29 mouse cellular contexts compared by ENCODE assay signal in genomic region chr13:17954282-17954681, GRCm38 (mm10). TPM values are rescaled to one million over a fixed set of nuclear protein-coding genes. Genes with fewer than 3 reads are reported as not detected.
DNase-seq lines count a peak whose midpoint lies in the region; ATAC-seq and TF ChIP-seq lines count a peak whose summit lies in the region.
"Had no signal": no experiment of that assay in that cellular context is flagged by ENCODE, and none has a peak within 500 bp of the region (broad histone marks: within the 10 kb centered on the region; RNA-seq: fewer than 3 reads in every experiment).

No protein-coding gene starts in this region.

- H3K4me3 ChIP-seq in forebrain, embryonic 15.5 days, result no peak overlapping the region
- H3K4me3 ChIP-seq in forebrain, embryonic 10.5 days, result no peak overlapping the region
- H3K4me3 ChIP-seq in forebrain, postnatal 0 days (ENCODE audit: low read depth, low read length), result no peak overlapping the region
- H3K4me3 ChIP-seq: embryonic facial prominence, embryonic 10.5 days; embryonic facial prominence, embryonic 13.5 days; erythroblast, embryonic 14.5 days; heart, adult 2 months; heart, embryonic 10.5 days; heart, embryonic 13.5 days had no signal

- WGBS in forebrain, embryonic 15.5 days, result 17% methylated on average over 1 of the region's 1 CpGs
- 68% methylated on average over 1 of the region's 1 CpGs for WGBS in forebrain, embryonic 10.5 days
- 0% methylated on average over 1 of the region's 1 CpGs for WGBS in forebrain, postnatal 0 days

- TF ChIP-seq CTCF in brain, embryonic 14.5 days (IDR thresholded peaks at IDR 0.05; ENCODE audit: borderline replicate concordance, extremely low read depth, insufficient read depth, insufficient read length), result no peak
- no peak for TF ChIP-seq CTCF in forebrain, postnatal 0 days (IDR thresholded peaks at IDR 0.05; ENCODE audit: low read depth)

- H3K4me2 ChIP-seq in forebrain, embryonic 15.5 days (replicated peaks), result no peak overlapping the region
- no peak overlapping the region for H3K4me2 ChIP-seq in forebrain, postnatal 0 days (ENCODE audit: low read depth)
- H3K4me2 ChIP-seq: embryonic facial prominence, embryonic 13.5 days; heart, embryonic 13.5 days; hindbrain, embryonic 14.5 days had no signal

- DNase-seq in forebrain, embryonic 10.5 days (ENCODE audit: extremely low spot score, low spot score), result no peak
- peak; percentile 54 for DNase-seq in brain, embryonic 14.5 days (ENCODE audit: low read depth)
- peak; percentile 22 for DNase-seq in forebrain, postnatal 0 days
- no peak for DNase-seq in right cerebral cortex, postnatal 4 days
- DNase-seq in thymus, postnatal 14 days, result no peak
- DNase-seq: adrenal gland, adult 2 months; adrenal gland, postnatal 14 days; cerebellum, adult 11 months; cerebellum, adult 2 months; cerebellum, adult 9-11 months; cerebellum, postnatal 25 days; embryo, embryonic 11 days; gastrocnemius, postnatal 10 days; gastrocnemius, postnatal 36 days; heart, adult 2 months; heart, postnatal 14 days; heart, postnatal 4 days; kidney, adult 18-20 months had no signal

- TF ChIP-seq POLR2A in brain, embryonic 14.5 days (IDR thresholded peaks at IDR 0.05; ENCODE audit: borderline replicate concordance, extremely low read depth, insufficient read depth, insufficient read length, poor library complexity, severe bottlenecking), result no peak

- no peaks in the 10 kb centered on the region for H3K36me3 ChIP-seq in forebrain, embryonic 15.5 days
- H3K36me3 ChIP-seq in forebrain, embryonic 10.5 days (replicated peaks), result no peaks in the 10 kb centered on the region
- no peaks in the 10 kb centered on the region for H3K36me3 ChIP-seq in forebrain, postnatal 0 days (ENCODE audit: insufficient read depth)
- H3K36me3 ChIP-seq: embryonic facial prominence, embryonic 10.5 days; embryonic facial prominence, embryonic 13.5 days; heart, embryonic 10.5 days; heart, embryonic 13.5 days had no signal

- no peaks in the 10 kb centered on the region for H3K27me3 ChIP-seq in forebrain, embryonic 15.5 days
- H3K27me3 ChIP-seq in forebrain, embryonic 10.5 days (ENCODE audit: poor library complexity, severe bottlenecking), result no peaks in the 10 kb centered on the region
- no peaks in the 10 kb centered on the region for H3K27me3 ChIP-seq in forebrain, postnatal 0 days (ENCODE audit: insufficient read depth, low read length)
- H3K27me3 ChIP-seq: embryonic facial prominence, embryonic 13.5 days; heart, embryonic 13.5 days had no signal

- H3K27ac ChIP-seq in forebrain, embryonic 15.5 days (replicated peaks), result no peak overlapping the region
- no peak overlapping the region for H3K27ac ChIP-seq in forebrain, embryonic 10.5 days
- H3K27ac ChIP-seq in forebrain, postnatal 0 days (ENCODE audit: low read depth, low read length), result no peak overlapping the region
- H3K27ac ChIP-seq: embryonic facial prominence, embryonic 10.5 days; embryonic facial prominence, embryonic 13.5 days; heart, adult 2 months; heart, embryonic 10.5 days; heart, embryonic 13.5 days; hindbrain, embryonic 14.5 days; hindbrain, postnatal 0 days had no signal

- H3K9ac ChIP-seq in forebrain, embryonic 15.5 days (replicated peaks), result no peak overlapping the region
- no peak overlapping the region for H3K9ac ChIP-seq in forebrain, postnatal 0 days
- H3K9ac ChIP-seq: embryonic facial prominence, embryonic 13.5 days; heart, embryonic 13.5 days; hindbrain, embryonic 14.5 days had no signal

- H3K4me1 ChIP-seq in forebrain, embryonic 15.5 days, result no peaks in the 10 kb centered on the region
- no peaks in the 10 kb centered on the region for H3K4me1 ChIP-seq in forebrain, embryonic 10.5 days
- H3K4me1 ChIP-seq in forebrain, postnatal 0 days (ENCODE audit: insufficient read depth), result no peaks in the 10 kb centered on the region
- H3K4me1 ChIP-seq: embryonic facial prominence, embryonic 10.5 days; embryonic facial prominence, embryonic 13.5 days; heart, embryonic 10.5 days; heart, embryonic 13.5 days had no signal

- ATAC-seq in forebrain, embryonic 15.5 days (replicated peaks), result peak; percentile 79; the same call in 1 of the 2 replicates
- ATAC-seq in forebrain, postnatal 0 days, result peak; percentile 89
- ATAC-seq: CD4-positive, CD25-positive, alpha-beta regulatory T cell, adult 4 months; hindbrain, postnatal 0 days; inflammation-experienced regulatory T-cells, adult 6 months; intestine, embryonic 16.5 days had no signal

- H3K9me3 ChIP-seq in forebrain, embryonic 15.5 days, result no peaks in the 10 kb centered on the region
- H3K9me3 ChIP-seq in forebrain, embryonic 10.5 days, result no peaks in the 10 kb centered on the region
- H3K9me3 ChIP-seq in forebrain, postnatal 0 days (ENCODE audit: low read length), result no peaks in the 10 kb centered on the region
- H3K9me3 ChIP-seq: embryonic facial prominence, embryonic 10.5 days; embryonic facial prominence, embryonic 13.5 days; heart, embryonic 10.5 days; heart, embryonic 13.5 days had no signal

RNA-seq across cellular contexts. Expression of gene Rala, which starts 10.2 kb away (rescaled TPM):
- polyA plus RNA-seq in forebrain, embryonic 15.5 days (2015; fragmentation: Nextera tagmentation; extraction: Ambion mirVana), result 215 and 222 TPM in 2 replicates
- 101 and 103 TPM in 2 replicates for polyA plus RNA-seq in forebrain, embryonic 10.5 days (2016; fragmentation: Nextera tagmentation; extraction: Ambion mirVana)
- 58.7 and 86.6 TPM in 2 replicates for polyA plus RNA-seq in brain, embryonic 14.5 days (2012; rRNA removed)
- total RNA-seq in forebrain, postnatal 0 days (2014; rRNA removed), result 98.2 and 107 TPM in 2 replicates
- polyA plus RNA-seq in forebrain, postnatal 0 days (2015; fragmentation: Nextera tagmentation; extraction: Ambion mirVana), result 246 and 254 TPM in 2 replicates

RNA-seq across cellular contexts. Expression of gene Yae1d1, which starts 38.9 kb away (rescaled TPM):
- 99.6 and 105 TPM in 2 replicates for polyA plus RNA-seq in forebrain, embryonic 15.5 days (2015; fragmentation: Nextera tagmentation; extraction: Ambion mirVana)
- polyA plus RNA-seq in forebrain, embryonic 10.5 days (2016; fragmentation: Nextera tagmentation; extraction: Ambion mirVana), result 98.8 and 99.4 TPM in 2 replicates
- 33.1 and 35.5 TPM in 2 replicates for polyA plus RNA-seq in brain, embryonic 14.5 days (2012; rRNA removed)
- 18.6 and 33.4 TPM in 2 replicates for total RNA-seq in forebrain, postnatal 0 days (2014; rRNA removed)
- polyA plus RNA-seq in forebrain, postnatal 0 days (2015; fragmentation: Nextera tagmentation; extraction: Ambion mirVana), result 63.6 and 68.9 TPM in 2 replicates

Comparison
In these comparisons a context has a peak if more than half of its experiments do, and no peak if none do; other contexts are left out.
1. DNase-seq: peak in brain, embryonic 14.5 days (single experiment) and forebrain, postnatal 0 days (single experiment); none in forebrain, embryonic 10.5 days (single experiment), right cerebral cortex, postnatal 4 days (single experiment) and thymus, postnatal 14 days (single experiment).